Mouse (Mus musculus): ENCODE data around the gene Map2k6.

Gene Map2k6

DNA sequence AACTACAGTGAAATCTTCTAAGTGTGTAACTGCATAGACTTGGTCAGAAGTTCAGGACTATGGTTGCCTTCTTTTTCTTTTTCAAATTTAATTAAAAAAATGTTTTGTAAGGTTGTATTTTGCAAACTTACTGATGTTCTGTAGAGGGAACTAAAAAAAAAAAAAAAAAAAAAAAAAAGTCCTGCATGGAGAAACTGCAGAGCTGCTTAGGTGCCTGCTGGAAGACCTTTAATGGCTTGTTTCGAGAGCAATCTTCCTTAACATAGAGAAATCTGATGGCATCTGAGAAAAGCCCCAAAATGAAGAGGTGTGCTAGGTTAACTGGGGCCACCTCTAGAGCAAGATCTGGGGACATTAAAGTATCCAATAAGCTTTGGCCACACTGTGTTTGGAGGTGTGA lies 1.4 kb downstream of the Map2k6 start:
- in situ Hi-C loops (cut with MboI, MseI): no loop called here

DNA sequence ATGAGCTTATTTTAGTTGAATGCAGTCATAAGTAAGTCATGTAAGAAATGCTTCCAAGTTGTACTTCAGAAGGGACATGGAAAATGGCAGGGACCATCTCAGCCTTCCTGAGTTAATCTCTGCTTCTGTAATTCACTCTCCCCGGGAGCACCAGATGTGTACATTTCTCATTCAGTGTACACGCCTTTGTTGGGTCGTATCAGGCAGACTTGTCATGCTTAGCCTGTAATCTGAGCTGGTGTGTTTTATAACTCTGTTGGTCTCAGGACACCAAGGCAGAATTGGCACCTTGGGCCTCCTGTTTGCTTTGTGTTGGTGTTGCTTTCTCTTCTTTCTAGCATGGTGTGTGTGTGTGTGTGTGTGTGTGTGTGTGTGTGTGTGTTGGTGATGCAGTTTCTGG lies 3.7 kb downstream of the Map2k6 start:
- in situ Hi-C loops (cut with MboI, MseI): no loop called here

DNA sequence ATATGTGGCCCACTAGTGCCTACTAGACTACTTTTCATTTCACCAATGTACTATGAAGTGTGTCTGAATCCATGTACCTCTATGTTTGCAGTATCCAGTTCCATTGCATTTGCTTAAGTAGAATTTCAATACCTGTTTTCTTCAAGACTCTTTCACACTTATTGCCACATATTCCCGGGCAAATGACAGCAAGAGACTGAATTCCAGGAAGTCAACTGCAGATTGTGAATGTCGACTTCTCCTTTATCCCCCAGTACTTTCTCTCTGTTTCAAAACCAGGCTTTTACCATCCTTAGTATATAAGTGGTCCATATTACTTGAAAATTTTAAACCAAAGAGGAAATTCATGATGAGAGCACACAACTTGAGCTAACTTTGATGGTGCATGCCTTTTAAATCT lies 4.7 kb downstream of the Map2k6 start:
- in situ Hi-C loops (cut with MboI, MseI): no loop called here

DNA sequence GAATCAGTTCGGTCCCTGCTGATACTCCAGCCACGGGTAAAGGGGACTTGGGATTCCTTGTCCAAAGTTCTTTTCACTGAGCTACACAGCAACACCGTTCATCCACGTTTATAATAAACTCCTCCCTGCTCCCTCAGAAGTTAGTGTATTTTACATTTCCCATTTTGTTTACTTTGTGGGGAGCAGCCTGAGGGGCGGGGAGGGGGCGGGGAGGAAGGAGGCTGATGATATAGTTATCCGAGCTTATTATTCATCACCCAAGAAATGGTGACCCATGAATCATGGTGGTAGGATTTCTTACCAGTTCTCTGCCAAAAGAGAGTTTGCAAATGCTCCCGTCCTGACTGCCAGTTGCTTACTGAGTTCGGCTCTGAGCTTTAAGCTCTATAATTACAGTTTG lies 6.7 kb downstream of the Map2k6 start:
- in situ Hi-C loops (cut with MboI, MseI): no loop called here

DNA sequence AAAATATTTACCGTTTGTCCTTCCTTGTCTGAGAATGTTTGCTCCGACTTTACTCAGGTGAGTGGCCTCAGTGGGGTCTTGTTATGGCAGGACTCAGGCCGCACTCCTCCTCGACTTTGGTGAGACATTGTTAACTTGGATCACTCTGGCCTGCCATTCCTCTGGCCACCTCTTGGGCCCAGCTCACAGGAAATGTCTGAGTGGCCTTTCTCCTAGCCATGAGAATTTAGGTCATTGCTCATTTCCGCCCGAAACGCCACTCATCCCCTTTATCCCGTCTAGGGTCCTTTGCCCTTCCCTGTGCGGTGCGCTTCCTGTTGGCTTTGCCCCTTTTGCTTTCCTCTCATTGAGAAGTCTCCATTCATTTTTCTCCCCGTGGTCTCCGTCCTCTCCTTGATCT lies 10.2 kb downstream of the Map2k6 start:
- in situ Hi-C loops (cut with MboI, MseI): no loop called here

DNA sequence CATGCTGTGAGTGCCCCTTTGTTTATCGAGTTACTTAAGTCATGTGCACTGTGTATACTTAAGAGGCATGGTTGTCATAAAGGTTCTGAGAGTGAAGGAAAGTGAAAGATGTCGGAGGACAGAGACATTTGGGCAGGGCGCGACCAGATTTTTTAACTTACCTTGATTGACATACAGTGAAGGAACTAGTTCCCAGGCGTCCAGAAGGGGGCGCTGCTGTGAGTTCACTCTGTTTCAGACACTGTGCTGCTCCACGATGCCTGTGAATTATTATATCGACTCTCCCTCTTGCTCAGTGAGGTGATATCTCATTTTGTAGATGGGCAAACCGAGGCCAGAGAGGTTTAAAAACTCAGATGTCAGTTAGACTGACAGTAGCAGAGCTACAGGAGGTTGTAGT lies 10.9 kb downstream of the Map2k6 start:
- in situ Hi-C loops (cut with MboI, MseI): no loop called here

DNA sequence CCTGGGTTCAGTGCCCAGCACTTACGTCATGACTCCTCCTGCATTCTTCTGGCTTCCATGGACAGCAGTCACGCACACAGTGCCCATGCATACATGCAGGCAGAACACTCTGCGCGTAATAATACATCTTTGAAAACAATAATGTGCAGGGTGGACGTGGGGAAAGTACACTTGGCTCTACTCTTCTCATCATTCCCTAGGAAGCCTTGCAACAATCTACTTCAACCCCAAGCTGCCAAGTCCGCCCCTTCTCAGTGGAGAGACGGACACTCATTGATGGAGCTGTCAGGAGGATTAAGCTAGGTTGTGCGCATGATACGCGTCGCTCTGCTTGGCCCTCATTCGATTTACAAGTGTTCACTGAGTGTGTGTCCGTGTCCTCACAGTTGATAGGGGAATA lies 12.7 kb downstream of the Map2k6 start:
- in situ Hi-C loops (cut with MboI, MseI): no loop called here

DNA sequence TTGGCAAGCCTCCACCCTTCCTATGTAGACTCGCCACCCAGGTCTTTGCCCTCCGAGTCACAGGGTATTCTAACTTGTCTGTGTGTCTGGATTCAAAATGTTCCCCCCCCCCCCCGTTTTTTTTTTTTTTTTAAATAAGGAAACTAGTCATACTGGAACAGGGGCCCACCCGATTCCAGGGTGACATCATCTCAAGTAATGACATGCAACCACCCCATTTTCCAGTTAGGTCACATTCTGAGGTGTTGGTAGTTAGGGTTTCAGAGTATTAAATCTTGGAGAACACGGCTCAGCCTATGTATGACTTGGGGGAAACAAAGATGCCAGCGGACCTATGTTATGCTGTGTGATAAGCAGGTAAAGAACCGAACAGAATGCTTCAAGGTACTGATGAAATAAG lies 15.3 kb downstream of the Map2k6 start:
- in situ Hi-C loops (cut with MboI, MseI): no loop called here

DNA sequence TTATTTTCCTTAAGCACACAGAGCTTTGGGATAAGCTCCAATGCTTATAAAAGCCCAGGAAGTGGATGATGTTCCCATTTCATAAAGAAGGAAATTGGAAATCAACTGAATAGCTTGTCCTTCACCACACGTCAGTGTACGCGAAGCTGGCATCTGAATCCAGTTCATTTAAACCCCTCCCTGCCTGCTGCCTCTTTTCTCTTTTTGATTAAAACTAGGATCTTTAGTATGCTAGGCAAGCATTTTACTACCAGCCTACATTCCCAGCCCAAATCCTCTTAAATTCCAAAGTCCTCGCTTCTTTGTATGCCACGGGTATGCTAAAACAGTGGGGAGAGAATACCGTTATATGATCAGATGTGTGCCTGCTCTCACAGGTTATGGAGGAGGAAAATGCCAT lies 17.8 kb downstream of the Map2k6 start:
- in situ Hi-C loops (cut with MboI, MseI): no loop called here

DNA sequence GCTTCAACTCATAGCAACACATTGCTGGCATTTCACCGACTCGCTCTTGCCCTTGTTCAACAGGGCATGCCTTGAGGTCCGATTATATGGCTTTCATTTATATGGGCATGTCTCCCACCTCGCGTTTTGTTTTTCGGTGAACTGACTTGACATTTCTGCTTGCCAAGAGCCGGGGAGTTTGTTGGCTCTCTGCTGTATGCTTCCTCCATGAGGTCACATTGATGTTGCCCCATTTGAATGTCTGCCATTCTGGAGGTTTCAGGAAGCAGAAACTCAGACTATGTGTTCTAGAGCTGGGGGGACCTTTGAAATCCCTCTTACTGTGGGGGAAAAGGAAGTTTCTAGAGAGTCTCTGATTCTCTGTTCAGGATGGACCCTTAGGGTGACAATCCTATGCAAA lies 21.5 kb downstream of the Map2k6 start:
- in situ Hi-C loops (cut with MboI, MseI): no loop called here

DNA sequence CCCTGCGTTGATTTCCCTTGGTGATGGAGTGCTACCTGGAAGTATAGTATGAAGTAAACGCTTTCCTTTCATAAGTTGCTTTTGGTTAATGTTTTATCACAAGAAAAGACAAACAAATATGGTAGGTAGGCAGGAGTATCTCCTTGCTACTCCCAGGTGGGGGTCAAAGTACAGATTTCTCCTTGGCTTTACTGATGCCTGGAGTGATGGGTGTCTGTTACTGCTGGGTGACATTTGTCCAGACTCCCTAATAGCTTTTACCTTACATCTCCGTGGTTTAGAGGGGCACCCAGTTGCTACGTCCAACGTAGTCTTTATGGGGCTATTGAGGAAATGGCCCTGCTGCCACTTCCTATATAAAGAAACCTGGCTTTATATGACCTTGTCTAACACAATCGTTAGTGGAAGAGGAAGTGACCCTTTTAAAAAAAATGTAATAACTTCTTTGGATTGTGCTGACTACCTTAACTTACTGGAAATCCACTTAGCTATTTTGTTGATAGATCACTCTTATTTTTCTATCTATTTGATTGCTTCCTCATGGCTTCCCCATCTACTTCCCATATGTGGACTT lies 27.7 kb downstream of the Map2k6 start:
- in situ Hi-C loops (cut with MboI, MseI): no loop called here

DNA sequence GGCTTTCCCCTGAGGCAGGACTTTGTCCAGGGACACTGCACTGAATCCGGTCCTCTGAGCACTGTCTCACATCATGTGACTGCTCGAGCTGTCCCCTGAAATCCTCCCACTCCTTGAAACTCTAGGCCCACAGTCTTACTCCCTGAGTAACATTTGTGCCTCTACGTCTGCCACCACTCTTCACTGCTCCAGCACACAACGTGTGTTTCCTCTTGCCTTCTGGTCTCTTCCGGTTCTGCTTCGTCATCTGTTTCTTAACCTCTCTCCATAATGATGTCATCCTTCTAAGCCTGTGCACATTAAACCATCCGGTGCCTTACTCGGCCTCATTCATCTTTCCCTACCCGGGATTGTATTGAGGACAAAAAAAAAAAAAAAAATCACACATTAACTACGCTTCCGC lies 28.2 kb downstream of the Map2k6 start:
- in situ Hi-C loops (cut with MboI, MseI): no loop called here

DNA sequence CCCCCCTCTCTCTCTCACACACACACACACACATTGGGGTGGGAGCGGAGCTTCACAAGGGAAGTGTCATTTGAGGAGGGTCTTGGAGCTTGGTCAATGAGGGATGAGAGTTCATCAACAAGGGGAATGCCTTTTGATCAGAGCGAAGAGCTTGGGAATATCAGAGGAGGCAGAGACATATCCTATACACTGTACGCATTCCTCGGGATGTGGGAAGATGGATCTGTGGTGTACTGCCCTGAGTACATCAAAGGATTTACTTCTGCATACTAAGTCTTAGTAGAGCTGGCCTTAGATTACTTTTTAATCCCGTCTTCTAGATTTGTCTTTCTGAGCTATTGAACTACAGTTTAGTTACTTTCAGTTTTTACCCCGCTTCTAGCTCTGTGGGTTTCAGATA lies 30.1 kb downstream of the Map2k6 start:
- in situ Hi-C loops (cut with MboI, MseI): no loop called here

DNA sequence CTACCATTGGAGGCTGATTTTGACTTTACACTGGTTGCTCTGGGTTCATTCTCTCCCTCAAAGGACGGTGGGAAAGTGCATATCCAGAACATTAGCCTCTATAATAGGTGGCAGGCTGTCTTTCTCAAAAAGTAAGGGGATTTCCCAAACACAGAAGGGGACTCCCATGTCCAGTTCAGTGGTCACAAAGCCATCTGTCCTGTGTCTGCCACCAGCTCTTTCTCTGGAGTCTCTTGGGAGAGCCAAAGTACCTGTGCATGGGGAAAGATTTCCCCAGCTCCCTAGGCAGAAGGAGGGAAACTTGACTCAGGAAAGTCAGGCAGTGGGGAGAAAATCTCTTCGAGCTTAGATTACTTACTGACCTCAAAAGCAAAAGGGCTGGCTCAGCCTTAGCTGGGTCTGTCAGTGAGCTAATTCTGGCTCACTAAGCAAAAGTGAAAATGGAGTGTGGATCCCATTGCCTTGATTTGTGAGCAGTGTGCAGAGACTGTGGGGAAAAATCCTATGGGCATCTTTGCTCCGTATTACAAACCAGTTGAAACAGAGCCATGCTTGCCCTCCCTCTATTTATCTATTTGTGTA lies 31.0 kb downstream of the Map2k6 start:
- in situ Hi-C loops (cut with MboI, MseI): no loop called here

DNA sequence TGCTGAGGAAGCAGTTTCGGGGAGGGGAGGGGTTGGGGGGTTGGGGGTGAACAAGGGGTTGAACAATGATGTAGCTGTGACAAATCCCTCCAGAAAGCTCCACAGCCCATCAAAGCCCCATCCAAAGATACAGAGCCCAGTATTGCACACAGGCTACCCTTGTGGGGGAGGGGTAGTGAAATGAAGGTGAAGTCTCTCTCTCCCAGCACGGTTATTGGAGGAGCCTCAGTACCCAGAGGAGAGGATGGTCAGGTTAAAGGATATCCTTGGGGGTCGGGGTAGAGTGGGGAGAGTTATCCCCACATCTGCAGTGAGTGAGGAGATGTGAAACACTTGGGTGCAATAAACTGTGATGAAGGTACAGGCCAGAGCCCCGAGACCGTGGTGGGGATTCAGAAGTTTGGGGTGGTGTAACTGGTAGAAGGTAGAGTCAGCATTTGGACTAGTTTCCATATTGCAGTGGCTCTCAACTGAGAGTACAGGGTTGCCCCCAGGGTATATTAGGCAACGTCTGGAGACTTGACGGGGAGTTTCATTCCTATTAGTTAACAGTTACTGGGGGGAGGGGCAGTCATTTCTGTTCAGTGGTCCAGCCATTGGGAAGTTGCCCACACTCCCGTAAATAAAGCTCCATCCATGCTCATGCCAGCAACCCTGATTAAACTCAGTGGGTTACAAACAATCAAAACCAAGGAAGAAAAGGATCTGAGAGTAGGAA lies 37.1 kb downstream of the Map2k6 start:
- in situ Hi-C loops (cut with MboI, MseI): no loop called here

DNA sequence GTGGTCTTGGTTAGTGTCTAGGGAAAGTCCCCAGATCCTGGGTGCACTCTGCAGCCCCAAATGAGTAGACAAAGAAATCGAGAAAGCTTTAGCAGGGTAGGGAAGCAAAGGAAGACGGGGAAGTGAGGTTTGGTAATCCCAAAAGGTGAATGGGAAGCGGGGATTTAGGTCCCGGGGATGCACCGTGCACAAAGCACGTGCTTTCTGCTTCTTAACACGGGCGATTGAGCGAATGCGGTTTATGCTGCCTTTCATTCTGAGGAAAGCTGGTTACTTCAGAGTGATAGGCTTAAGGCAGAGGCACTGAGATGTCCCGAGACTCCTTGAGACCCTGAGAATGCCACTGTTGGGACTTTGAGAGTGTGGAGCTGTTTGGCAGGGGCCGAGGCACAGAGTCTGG lies 38.1 kb downstream of the Map2k6 start:
- in situ Hi-C loops (cut with MboI, MseI): no loop called here

DNA sequence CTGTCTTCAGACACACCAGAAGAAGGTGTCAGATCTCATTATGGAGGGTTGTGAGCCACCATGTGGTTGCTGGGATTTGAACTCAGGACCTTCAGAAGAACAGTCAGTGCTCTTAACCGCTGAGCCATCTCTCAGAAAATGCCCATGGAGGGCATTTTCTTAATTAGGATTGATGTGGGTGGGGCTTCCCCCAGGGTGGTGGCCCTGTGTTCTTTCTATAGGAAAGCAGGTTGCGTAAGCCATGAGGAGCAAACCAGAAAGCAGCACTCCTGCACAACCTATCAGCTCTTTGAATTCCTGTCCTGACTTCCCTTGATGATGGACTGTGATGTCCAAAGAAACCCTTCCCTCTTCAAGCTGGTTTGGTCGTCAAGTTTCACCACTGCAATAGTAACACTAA lies 39.2 kb downstream of the Map2k6 start:
- in situ Hi-C loops (cut with MboI, MseI): no loop called here

DNA sequence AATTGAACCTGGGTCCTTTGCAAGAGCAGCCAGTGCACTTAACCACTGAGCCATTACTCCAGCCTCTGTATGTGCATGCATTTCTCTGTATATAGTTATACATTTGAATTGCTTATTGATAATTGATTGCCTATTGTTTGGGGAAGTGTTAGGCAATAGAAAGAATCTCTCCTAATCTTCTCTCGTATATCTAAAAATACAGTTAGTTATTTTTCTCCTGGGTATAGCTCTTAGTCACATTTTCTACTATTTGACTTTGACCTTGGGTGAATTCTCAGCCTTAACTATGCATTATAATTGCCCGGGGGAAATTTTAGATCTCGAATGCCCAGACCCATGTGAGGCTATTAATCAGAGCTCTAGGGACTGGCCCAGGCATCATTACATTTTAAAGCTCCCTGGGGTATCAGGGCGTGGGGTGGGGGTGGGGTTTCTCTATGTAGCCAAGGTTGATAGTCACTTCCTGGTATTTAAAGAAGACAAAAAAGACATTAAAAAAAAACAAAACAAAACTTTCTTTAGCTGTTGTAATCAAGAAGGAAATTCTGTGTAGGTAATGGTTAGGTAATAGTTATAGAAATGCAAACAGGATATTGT lies 39.9 kb downstream of the Map2k6 start:
- in situ Hi-C loops (cut with MboI, MseI): no loop called here

DNA sequence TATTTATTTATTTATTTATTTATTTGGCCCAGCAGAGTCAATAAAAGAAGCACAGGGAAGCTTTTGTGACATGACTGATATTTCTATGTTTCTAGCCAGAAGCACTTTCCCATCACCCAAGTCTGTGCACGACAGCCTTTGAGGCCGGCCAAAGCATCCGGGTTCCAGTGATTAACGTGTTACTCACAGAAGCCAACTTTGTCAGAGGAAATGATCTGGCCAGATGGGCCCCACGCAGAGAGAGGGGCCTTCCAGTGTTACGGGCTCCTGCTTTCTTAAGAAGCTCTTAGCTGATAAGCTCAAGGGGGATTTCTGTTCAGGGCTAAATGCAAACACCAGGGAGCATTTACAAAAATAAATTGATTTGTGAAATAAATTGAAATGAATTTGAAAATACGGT lies 40.4 kb downstream of the Map2k6 start:
- in situ Hi-C loops (cut with MboI, MseI): no loop called here

DNA sequence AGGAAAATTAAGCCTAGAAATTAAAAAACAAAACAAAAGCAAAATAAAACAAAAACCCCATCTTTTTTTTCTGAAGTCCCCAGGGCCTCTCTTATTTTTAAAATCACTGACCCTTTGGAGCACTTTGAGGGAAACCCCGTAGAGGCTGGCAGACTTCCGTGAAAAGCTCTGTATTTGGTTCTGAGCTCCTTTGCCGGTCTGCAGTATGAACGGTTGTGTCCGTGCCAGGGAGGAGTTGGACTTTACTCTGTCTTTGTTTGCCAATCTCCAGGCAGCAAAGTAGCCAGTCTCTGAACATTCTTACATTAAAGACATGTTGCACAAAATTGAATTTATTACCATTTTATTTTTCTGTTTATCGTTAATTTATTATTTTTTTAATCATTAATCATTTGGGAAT lies 45.7 kb downstream of the Map2k6 start:
- in situ Hi-C loops (cut with MboI, MseI): no loop called here

DNA sequence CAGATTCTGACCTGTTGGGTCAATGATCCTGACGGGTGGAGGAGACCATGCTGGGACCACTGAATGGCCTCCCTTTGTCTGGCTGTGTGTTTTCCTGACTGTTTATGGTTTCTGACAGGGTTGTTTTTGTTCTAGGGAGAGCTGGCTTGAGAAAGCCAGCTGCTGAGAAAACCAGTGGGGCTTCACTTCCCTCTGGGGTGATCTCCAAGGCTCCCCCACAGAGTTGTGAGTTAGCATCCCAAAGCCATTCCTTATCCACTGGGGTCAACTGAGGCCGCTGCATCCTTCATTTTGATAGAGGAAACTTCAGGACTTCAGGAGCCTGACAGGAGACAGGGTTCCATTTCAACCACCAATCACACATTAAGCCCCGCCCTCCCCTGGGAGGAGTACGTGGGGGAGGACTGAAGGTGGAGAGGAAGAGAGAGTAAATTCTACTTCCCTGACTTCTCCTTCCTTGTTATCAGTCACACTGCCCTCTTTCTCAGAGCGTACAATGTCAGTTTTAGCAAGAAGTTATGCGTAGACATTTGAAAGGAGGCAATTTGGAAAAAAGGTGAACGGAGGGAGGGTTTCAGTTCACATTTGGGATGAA lies 49.3 kb downstream of the Map2k6 start:
- in situ Hi-C loops (cut with MboI, MseI): no loop called here

DNA sequence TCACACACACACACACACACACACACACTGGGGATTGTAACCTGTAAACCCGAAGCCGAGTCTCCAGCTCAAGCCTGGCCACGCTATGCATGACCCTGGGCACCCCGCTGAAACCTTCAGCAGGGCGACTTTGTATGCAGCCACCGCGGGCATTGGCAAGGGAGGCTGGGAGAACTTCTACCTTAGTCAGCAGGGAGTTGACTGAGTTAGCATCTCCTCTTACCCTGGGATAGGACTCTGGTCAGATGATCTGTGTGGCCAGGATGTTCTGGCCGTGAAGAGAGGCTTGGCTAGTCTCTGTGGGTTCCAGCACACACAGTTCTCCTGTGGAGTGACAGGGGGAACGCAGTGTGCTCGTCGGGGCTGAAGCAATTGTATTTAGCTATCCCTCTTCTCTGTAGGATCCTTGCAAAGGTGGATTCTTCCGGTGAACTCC lies 49.8 kb downstream of the Map2k6 start:
- in situ Hi-C loops (cut with MboI, MseI): no loop called here

DNA sequence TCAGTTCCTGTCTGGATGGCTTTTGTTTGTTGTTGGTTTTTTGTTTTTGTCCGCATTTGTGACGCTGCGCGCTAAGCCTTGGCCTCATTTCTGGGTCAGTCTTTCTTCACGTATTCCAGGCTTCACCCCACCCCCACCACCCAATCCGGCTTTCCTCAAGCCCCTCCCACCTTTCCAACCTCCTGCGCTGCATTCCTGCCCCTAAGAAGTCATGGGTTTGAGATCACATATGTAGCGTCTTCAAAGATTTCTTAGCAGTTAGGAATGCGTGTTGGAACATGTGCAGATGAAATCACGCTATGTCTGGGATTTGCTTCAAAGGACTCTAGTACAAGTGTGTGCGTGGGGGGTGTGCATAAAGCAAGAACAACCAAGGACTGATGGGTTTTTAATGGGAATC lies 50.3 kb downstream of the Map2k6 start:
- in situ Hi-C loops (cut with MboI, MseI): no loop called here
